Mouse (Mus musculus) right cerebral cortex, postnatal 25 days (tissue): ENCODE measurements around the gene Gm38392.

Experiments used
- DNase-seq: peaks from one replicate; pipeline ENCODE4 v3.0.0; 2022

The Gm38392 gene

GRCm38 (mm10) chr3:88235216-88235615, 51.8 kb downstream of the Gm38392 start:
- no peak for DNase-seq

- no peak for DNase-seq
Measured at GRCm38 (mm10) chr3:88234041-88234440, 53.0 kb downstream of the Gm38392 start.

- no peak for DNase-seq
Measured at GRCm38 (mm10) chr3:88232851-88233649, 54.0 kb downstream of the Gm38392 start.

- DNase-seq, result peak; percentile 70
Measured at GRCm38 (mm10) chr3:88232301-88232702, 54.7 kb downstream of the Gm38392 start.

- no peak for DNase-seq
Measured at GRCm38 (mm10) chr3:88231061-88231641, 55.9 kb downstream of the Gm38392 start.

GRCm38 (mm10) chr3:88230262-88231047, 56.6 kb downstream of the Gm38392 start:
- DNase-seq, result no peak

GRCm38 (mm10) chr3:88229526-88229925, 57.5 kb downstream of the Gm38392 start:
- no peak for DNase-seq

GRCm38 (mm10) chr3:88228906-88229305, 58.1 kb downstream of the Gm38392 start:
- DNase-seq, result no peak

- DNase-seq, result no peak
Measured at GRCm38 (mm10) chr3:88227976-88228375, 59.0 kb downstream of the Gm38392 start.

- DNase-seq, result no peak
Measured at GRCm38 (mm10) chr3:88227260-88227659, 59.8 kb downstream of the Gm38392 start.

- DNase-seq, result peak; percentile 78
Measured at GRCm38 (mm10) chr3:88226101-88226845, 60.7 kb downstream of the Gm38392 start.

GRCm38 (mm10) chr3:88224929-88225328, 62.1 kb downstream of the Gm38392 start:
- no peak for DNase-seq

GRCm38 (mm10) chr3:88222446-88222845, 64.6 kb downstream of the Gm38392 start:
- no peak for DNase-seq

- peak; percentile 82 for DNase-seq
Measured at GRCm38 (mm10) chr3:88221519-88222390, 65.3 kb downstream of the Gm38392 start.

GRCm38 (mm10) chr3:88220842-88221241, 66.2 kb downstream of the Gm38392 start:
- no peak for DNase-seq

- DNase-seq, result no peak
Measured at GRCm38 (mm10) chr3:88219940-88220339, 67.1 kb downstream of the Gm38392 start.

- no peak for DNase-seq
Measured at GRCm38 (mm10) chr3:88217679-88218078, 69.3 kb downstream of the Gm38392 start.

GRCm38 (mm10) chr3:88216534-88217326, 70.3 kb downstream of the Gm38392 start:
- peak; percentile 32 for DNase-seq

- DNase-seq, result peak; percentile 18
Measured at GRCm38 (mm10) chr3:88216116-88216515, 70.9 kb downstream of the Gm38392 start.

GRCm38 (mm10) chr3:88215553-88216004, 71.4 kb downstream of the Gm38392 start:
- DNase-seq, result peak; percentile 66
